Mouse (Mus musculus) midbrain, embryonic 10.5 days (tissue): Measurements from ENCODE around the gene Klhl30. TPM values are rescaled to one million over a fixed set of nuclear protein-coding genes. Genes with fewer than 3 reads are reported as not detected.

ENCODE experiments used
- DNase-seq: peaks from one replicate; pipeline ENCODE4 v3.0.0-alpha.2; 2017; ENCODE audit warnings: low spot score
- H3K27ac ChIP-seq: fragments of 300-500 bp; sonication (generic); replicated peaks from 2 replicates; pipeline ENCODE4 v1.5.1; 2016; ENCODE audit warnings: mild to moderate bottlenecking
- H3K27me3 ChIP-seq: fragments of 300-500 bp; sonication (generic); 2 replicates; pipeline ENCODE4 v1.6.1; 2016; ENCODE audit warnings: low read depth, mild to moderate bottlenecking; ENCODE audit not compliant: poor library complexity, severe bottlenecking
- H3K36me3 ChIP-seq: fragments of 300-500 bp; sonication (generic); 2 replicates; pipeline ENCODE4 v1.6.1; 2016; ENCODE audit warnings: mild to moderate bottlenecking, moderate library complexity
- H3K4me1 ChIP-seq: fragments of 300-500 bp; sonication (generic); 2 replicates; pipeline ENCODE4 v1.6.1; 2016
- H3K4me3 ChIP-seq: fragments of 300-500 bp; sonication (generic); 2 replicates; pipeline ENCODE4 v1.5.1; 2016; ENCODE audit warnings: mild to moderate bottlenecking, moderate library complexity
- H3K9me3 ChIP-seq: fragments of 300-500 bp; sonication (generic); replicated peaks from 2 replicates; pipeline ENCODE4 v1.6.1; 2016; ENCODE audit warnings: mild to moderate bottlenecking
- WGBS: fragments of 180-500 bp; shearing (Covaris S2); methylation state at CpG from one replicate; pipeline ENCODE4 v1.1.7; 2016; 5-methylcytosine and 5-hydroxymethylcytosine counted together
- polyA plus RNA-seq: library from polyadenylated mRNA; unstranded; fragments of >200 nt; fragmentation: Nextera tagmentation; extraction: Ambion mirVana; gene quantifications from 2 replicates; pipeline ENCODE4 v1.2.1, GENCODE M21; 2016

Klhl30 gene
- polyA plus RNA-seq, 1 experiment from 2014 or later = 0.17 TPM

GRCm38 (mm10) chr1:91367295-91367694, 16.5 kb downstream of the Klhl30 start:
- DNase-seq = no peak
- 92% methylated on average over 3 of the region's 3 CpGs for WGBS

GRCm38 (mm10) chr1:91369408-91369807, 18.6 kb downstream of the Klhl30 start:
- Histone ChIP-seq H3K9me3 (0 out of 2 replicates have a peak, but pooled peaks cover 2% of the 10 kb centered on the region), H3K27ac (no peak overlapping the region), H3K4me1 (peaks cover 16% of the 10 kb centered on the region), H3K36me3 (peaks cover 50% of the 10 kb centered on the region), H3K4me3 (no peak overlapping the region), H3K27me3 (peaks cover 38% of the 10 kb centered on the region)
- WGBS = 84% methylated on average over 4 of the region's 4 CpGs
- no peak for DNase-seq

More at GRCm38 (mm10) chr1:91367295-91367694, 16.5 kb downstream of the Klhl30 start:
- Histone ChIP-seq H3K36me3 (peaks cover 29% of the 10 kb centered on the region), H3K27ac (no peak overlapping the region), H3K4me3 (no peak overlapping the region), H3K9me3 (peaks cover 19% of the 10 kb centered on the region; the same call in 1 of the 2 replicates), H3K4me1 (peaks cover 16% of the 10 kb centered on the region), H3K27me3 (peaks cover 38% of the 10 kb centered on the region)

DNA sequence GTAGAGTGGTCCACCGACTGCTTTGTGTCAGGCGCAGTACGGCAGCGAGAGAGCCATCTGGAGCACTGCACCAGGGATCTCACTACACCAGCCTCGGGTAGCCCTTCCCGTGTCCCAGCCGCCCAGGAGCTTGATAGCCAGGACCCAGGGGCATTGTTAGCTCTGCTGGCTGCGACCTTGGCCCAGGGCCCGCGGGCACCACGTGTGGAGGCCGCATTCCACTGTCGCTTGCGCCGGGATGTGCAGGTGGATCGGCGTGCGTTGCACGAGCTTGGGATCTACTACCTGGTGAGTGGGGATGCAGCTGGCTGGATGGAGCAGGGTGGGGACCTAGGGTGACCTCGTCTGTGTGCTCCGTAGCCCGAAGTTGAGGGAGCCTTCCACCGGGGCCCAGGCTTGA, 19.2 kb downstream of the Klhl30 start:
- no peak overlapping the region for H3K4me3 ChIP-seq
- peaks cover 33% of the 10 kb centered on the region for H3K27me3 ChIP-seq
- 89% methylated on average over 23 of the region's 23 CpGs for WGBS
- H3K27ac ChIP-seq = no peak overlapping the region
- no peaks in the 10 kb centered on the region for H3K9me3 ChIP-seq
- DNase-seq = no peak
- peaks cover 56% of the 10 kb centered on the region for H3K36me3 ChIP-seq
- peaks cover 16% of the 10 kb centered on the region for H3K4me1 ChIP-seq

GRCm38 (mm10) chr1:91373414-91373835, 22.6 kb downstream of the Klhl30 start:
- WGBS = 95% methylated on average over 6 of the region's 6 CpGs
- H3K36me3 ChIP-seq = peaks cover 90% of the 10 kb centered on the region
- H3K9me3 ChIP-seq = no peaks in the 10 kb centered on the region
- no peak for DNase-seq
- no peak overlapping the region for H3K4me3 ChIP-seq
- no peak overlapping the region for H3K27ac ChIP-seq
- H3K4me1 ChIP-seq = no peaks in the 10 kb centered on the region
- H3K27me3 ChIP-seq = no peaks in the 10 kb centered on the region

GRCm38 (mm10) chr1:91380453-91381090, 29.8 kb downstream of the Klhl30 start:
- 68% methylated on average over 7 of the region's 7 CpGs for WGBS
- Histone ChIP-seq H3K4me1 (no peaks in the 10 kb centered on the region), H3K4me3 (no peak overlapping the region), H3K9me3 (no peaks in the 10 kb centered on the region), H3K36me3 (peaks cover 97% of the 10 kb centered on the region), H3K27ac (no peak overlapping the region), H3K27me3 (no peaks in the 10 kb centered on the region)
- peak; percentile 72 for DNase-seq

GRCm38 (mm10) chr1:91381091-91381471, 30.3 kb downstream of the Klhl30 start:
- no peak for DNase-seq
- H3K4me1 ChIP-seq = no peaks in the 10 kb centered on the region
- 95% methylated on average over 4 of the region's 4 CpGs for WGBS
- H3K4me3 ChIP-seq = no peak overlapping the region
- H3K27ac ChIP-seq = no peak overlapping the region
- no peaks in the 10 kb centered on the region for H3K27me3 ChIP-seq
- no peaks in the 10 kb centered on the region for H3K9me3 ChIP-seq
- H3K36me3 ChIP-seq = peaks cover 97% of the 10 kb centered on the region

DNA sequence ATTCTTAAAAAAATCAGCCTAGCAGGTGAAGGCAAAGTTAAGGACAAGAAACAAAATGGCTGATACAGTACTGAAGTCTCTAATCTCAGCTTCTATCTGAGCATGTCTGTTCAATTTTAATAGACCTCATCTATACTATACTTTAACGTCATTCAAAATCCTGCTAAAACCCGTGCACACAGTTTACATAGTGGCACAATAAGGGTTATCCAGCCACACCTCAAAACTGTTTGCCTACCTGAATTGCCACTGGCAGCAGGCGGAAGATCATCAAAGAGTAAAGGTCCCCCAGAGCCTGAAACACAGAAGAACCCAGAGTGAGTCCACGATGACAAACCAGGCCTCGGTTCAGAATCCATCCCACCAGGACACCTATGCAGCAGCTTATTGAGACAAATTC, 39.6 kb downstream of the Klhl30 start:
- no peaks in the 10 kb centered on the region for H3K27me3 ChIP-seq
- peaks cover 99% of the 10 kb centered on the region for H3K36me3 ChIP-seq
- H3K4me3 ChIP-seq = no peak overlapping the region
- no peaks in the 10 kb centered on the region for H3K9me3 ChIP-seq
- no peak overlapping the region for H3K27ac ChIP-seq
- WGBS = 95% methylated on average over 5 of the region's 5 CpGs
- no peak for DNase-seq
- no peaks in the 10 kb centered on the region; the same call in 1 of the 2 replicates for H3K4me1 ChIP-seq

GRCm38 (mm10) chr1:91397927-91398259, 47.1 kb downstream of the Klhl30 start:
- H3K27ac ChIP-seq = peak overlapping the region; percentile 97
- DNase-seq = no peak
- no peaks in the 10 kb centered on the region; the same call in 1 of the 2 replicates for H3K27me3 ChIP-seq
- WGBS = 3% methylated on average over 12 of the region's 12 CpGs
- H3K36me3 ChIP-seq = peaks cover 41% of the 10 kb centered on the region
- peak overlapping the region; percentile 77 for H3K4me3 ChIP-seq
- H3K4me1 ChIP-seq = peaks cover 30% of the 10 kb centered on the region
- H3K9me3 ChIP-seq = no peaks in the 10 kb centered on the region

- H3K27ac ChIP-seq = peak within 1 kb of the TSS; percentile 97
- peaks cover 30% of the 10 kb centered on the region for H3K4me1 ChIP-seq
- peak within 1 kb of the TSS; percentile 77 for H3K4me3 ChIP-seq
- WGBS = under 1% methylated on average over 88 of the region's 91 CpGs
- H3K9me3 ChIP-seq = no peaks in the 10 kb centered on the region
- DNase-seq = peak; percentile 87
- H3K27me3 ChIP-seq = no peaks in the 10 kb centered on the region; the same call in 1 of the 2 replicates
- peaks cover 36% of the 10 kb centered on the region for H3K36me3 ChIP-seq
These were observed 47.6 kb downstream of the Klhl30 start, which contains the start of gene Ilkap for GRCm38 (mm10) chr1:91398260-91399062. Gene Ilkap, minus strand, starts transcription at chr1:91398815.

- H3K27me3 ChIP-seq = peaks cover 9% of the 10 kb centered on the region
- no peak overlapping the region for H3K27ac ChIP-seq
- WGBS = 40% methylated on average over 1 of the region's 1 CpGs
These were observed 54.2 kb downstream of the Klhl30 start for GRCm38 (mm10) chr1:91404976-91405375.

DNA sequence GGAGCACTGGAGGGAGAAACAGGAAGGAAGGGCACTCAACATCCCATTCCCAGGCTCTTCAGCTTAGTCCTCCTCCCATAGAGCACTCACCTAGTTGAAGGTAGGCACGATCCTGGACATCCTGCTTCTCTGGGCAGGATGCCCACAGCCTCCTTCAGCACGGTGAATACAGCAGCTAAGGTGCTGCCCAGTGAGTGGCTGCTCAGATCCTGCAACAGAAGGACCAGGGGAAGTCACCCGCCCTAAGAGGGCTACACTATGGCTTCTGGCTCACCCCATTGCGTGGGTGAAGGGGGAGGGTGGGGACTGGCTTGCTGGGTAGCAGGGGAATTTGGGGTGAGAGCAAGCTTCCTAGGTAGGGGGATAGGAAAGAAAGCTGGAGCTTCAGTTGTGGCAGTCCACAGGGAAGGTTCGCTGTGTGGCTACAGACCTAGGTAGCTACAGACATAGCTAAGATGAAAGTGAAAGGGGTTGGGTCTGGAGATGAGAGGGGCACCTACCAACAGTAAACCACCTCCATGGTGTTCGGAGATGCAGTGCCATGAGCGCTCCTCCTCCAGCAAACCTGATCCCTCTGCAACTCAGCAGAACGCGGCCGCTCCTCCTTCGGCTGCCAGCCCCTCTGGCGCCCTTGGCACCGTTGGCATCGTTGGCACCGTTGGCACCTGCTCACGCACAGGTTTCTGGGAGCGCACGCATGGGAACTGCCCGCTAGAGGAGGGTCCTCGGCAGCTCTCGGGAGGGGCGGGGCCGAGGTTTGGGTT, 54.8 kb downstream of the Klhl30 start:
- no peak overlapping the region for H3K4me3 ChIP-seq
- no peaks in the 10 kb centered on the region for H3K9me3 ChIP-seq
- DNase-seq = no peak
- no peak overlapping the region for H3K27ac ChIP-seq
- no peaks in the 10 kb centered on the region for H3K36me3 ChIP-seq
- 68% methylated on average over 23 of the region's 23 CpGs for WGBS
- H3K27me3 ChIP-seq = peaks cover 10% of the 10 kb centered on the region
- H3K4me1 ChIP-seq = peaks cover 4% of the 10 kb centered on the region

More at GRCm38 (mm10) chr1:91404976-91405375, 54.2 kb downstream of the Klhl30 start:
- Histone ChIP-seq H3K4me1 (no peaks in the 10 kb centered on the region), H3K9me3 (no peaks in the 10 kb centered on the region), H3K4me3 (no peak overlapping the region), H3K36me3 (no peaks in the 10 kb centered on the region)
- no peak for DNase-seq

DNA sequence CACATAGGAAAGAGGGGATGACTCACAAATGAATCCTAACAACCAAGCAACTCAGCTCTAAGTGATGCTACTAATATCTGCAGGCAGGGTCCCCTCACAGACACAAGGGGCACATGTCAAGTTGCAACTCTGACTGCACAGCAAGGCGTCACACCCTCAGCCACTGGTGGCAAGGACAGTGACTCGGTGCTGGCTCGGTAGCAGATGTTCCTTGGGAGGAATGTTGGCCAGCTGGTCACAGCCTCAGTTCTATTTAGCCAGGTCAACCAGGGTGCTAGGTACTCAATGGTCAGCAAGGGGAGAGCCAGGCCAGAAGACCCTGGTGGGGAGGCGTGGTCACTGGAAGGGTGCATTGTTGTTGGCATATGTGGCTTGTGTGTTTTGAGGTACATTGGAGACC, 57.0 kb downstream of the Klhl30 start:
- peaks cover 8% of the 10 kb centered on the region for H3K36me3 ChIP-seq
- H3K9me3 ChIP-seq = no peaks in the 10 kb centered on the region
- no peak overlapping the region for H3K4me3 ChIP-seq
- H3K27ac ChIP-seq = no peak overlapping the region
- peaks cover 25% of the 10 kb centered on the region for H3K27me3 ChIP-seq
- peaks cover 26% of the 10 kb centered on the region for H3K4me1 ChIP-seq
- 81% methylated on average over 4 of the region's 4 CpGs for WGBS
- DNase-seq = no peak
